Mouse (Mus musculus): ENCODE measurements at regions not wholly inside any gene's neighbourhood (a gene's known extent, or its start where the extent isn't known, plus 50 kb on each side); places are given as distances from the start of the nearest gene placed in this dataset. TPM values are rescaled to one million over a fixed set of nuclear protein-coding genes. Genes with fewer than 3 reads are reported as not detected.

DNA sequence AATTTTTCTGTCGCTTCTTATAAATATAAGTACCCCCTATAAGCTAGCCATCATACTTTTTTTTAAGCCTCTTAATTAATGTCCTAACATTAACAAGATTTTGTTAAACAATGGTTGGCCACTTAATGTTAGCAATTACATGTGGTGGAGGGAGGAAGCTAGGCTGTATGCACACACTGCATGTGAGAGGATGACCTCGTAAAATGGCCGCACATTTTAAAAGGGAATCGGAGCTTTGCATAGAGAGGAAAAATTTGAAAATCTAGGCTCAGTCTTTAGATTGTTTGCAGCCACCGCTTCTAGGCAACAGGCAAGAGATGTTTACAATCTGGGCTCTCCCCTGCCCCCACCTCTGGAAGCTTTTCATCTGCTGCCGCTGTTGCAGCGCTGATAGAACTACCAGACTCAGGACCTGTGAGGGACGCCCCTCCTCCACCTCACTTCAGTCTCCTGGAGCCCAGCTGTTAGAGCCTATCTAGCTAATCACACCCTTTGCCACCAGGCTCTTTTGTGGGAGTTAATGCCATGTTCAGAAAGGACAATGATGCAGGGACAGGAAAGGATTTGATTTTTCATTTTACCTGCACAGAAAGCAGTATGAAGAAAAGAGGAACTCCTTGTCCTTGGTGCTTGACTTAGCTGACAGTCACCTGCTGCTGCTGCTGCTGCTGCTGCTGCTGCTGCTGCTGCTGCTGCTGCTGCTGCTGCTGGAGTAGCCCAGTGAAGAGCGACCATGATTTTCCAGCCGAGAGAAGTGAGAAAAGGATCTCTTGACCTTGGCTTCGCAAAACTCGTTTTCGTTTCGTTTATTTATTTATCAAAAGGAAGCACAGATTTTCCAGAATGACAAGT, 89.7 kb upstream of the Cxxc4 start:
- peak overlapping the region; percentile 36 for H3K4me2 ChIP-seq
- H3K9ac ChIP-seq: no peak overlapping the region
- H3K36me3 ChIP-seq: no peaks in the 10 kb centered on the region
- H3K9me3 ChIP-seq (replicated peaks): no peaks in the 10 kb centered on the region
- ATAC-seq: 0 out of 2 replicates have a peak, but pooled peaks have one; percentile 47
- H3K27ac ChIP-seq: no peak overlapping the region
- no peak overlapping the region for H3K4me3 ChIP-seq
- H3K27me3 ChIP-seq (replicated peaks): no peaks in the 10 kb centered on the region
- peaks cover 4% of the 10 kb centered on the region; the same call in 1 of the 2 replicates for H3K4me1 ChIP-seq
- WGBS (ENCODE audit: insufficient replicate concordance): 13% methylated on average over 14 of the region's 14 CpGs

DNA sequence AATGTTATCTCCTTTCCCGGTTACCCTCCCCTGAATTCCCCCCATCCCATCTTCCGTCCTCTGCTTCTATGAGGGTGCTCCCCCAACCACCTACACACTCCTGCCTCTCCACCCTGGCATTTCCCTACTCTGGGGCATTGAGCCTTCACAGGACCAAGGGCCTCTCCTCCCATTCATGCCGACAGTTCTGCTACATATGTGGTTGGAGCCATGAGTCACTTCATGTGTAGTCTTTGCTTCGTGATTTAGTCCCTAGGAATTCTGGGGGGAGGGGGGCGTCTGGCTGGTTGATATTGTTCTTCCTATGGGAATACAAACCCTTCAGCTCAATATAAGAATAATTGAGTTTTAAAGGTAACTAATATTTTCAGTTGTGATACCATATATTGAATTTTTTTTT, 74.0 kb upstream of the Cxxc4 start:
- H3K27ac ChIP-seq: no peak overlapping the region
- H3K9me3 ChIP-seq (replicated peaks): no peaks in the 10 kb centered on the region
- H3K4me2 ChIP-seq: no peak overlapping the region
- H3K36me3 ChIP-seq: no peaks in the 10 kb centered on the region
- 68% methylated on average over 5 of the region's 5 CpGs for WGBS (ENCODE audit: insufficient replicate concordance)
- no peaks in the 10 kb centered on the region for H3K27me3 ChIP-seq (replicated peaks)
- no peak overlapping the region for H3K9ac ChIP-seq
- ATAC-seq: no peak
- H3K4me1 ChIP-seq: no peaks in the 10 kb centered on the region
- H3K4me3 ChIP-seq: no peak overlapping the region

DNA sequence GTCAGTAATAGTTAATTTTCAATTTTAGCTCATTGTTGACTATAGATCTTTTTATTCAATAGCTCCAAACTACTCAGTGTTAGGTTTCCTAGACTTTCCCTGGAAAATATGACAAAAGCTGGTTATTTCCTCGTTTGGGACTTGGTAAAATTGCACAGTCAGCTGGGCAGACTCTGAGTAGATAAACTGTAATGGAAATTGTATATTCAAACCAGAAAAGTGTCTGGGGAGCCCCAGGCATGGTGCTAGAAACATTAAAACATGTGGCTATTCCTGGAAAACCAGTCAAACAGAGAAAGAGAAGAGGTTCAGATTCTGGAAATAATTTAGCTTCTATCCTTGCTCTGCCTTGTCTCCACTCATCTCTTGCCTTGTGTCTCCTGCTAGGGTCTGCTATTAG, 66.4 kb upstream of the Cxxc4 start:
- Histone ChIP-seq H3K9me3 (replicated peaks) (no peaks in the 10 kb centered on the region), H3K4me1 (no peaks in the 10 kb centered on the region), H3K4me3 (no peak overlapping the region), H3K4me2 (no peak overlapping the region), H3K9ac (no peak overlapping the region), H3K36me3 (no peaks in the 10 kb centered on the region), H3K27ac (no peak overlapping the region), H3K27me3 (replicated peaks) (no peaks in the 10 kb centered on the region)
- ATAC-seq: no peak
- WGBS (ENCODE audit: insufficient replicate concordance): 22% methylated on average over 1 of the region's 1 CpGs

DNA sequence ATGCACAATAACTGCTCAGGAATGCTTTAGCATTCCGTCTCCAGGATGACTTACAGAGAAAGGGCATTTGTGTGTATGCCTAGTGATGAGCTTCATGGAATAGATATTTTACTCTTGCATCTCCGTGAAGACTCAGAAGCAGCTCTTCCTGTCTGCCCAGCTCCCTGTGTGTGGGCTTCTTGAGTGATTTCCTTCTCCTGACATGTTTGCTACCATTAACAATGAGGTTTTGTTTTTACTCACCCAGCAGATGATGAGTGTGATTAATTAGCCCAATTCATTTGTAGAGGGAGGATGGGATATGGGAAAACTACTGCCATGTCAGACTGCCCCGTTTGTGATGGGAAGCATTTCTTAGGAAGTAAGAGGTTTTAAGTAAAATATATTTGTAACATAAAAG, 63.9 kb upstream of the Cxxc4 start:
- H3K4me3 ChIP-seq: no peak overlapping the region
- 35% methylated on average over 3 of the region's 3 CpGs for WGBS (ENCODE audit: insufficient replicate concordance)
- H3K4me1 ChIP-seq: no peaks in the 10 kb centered on the region
- H3K9ac ChIP-seq: no peak overlapping the region
- no peaks in the 10 kb centered on the region for H3K27me3 ChIP-seq (replicated peaks)
- no peak for ATAC-seq
- H3K27ac ChIP-seq: no peak overlapping the region
- H3K36me3 ChIP-seq: no peaks in the 10 kb centered on the region
- no peaks in the 10 kb centered on the region for H3K9me3 ChIP-seq (replicated peaks)
- no peak overlapping the region for H3K4me2 ChIP-seq

DNA sequence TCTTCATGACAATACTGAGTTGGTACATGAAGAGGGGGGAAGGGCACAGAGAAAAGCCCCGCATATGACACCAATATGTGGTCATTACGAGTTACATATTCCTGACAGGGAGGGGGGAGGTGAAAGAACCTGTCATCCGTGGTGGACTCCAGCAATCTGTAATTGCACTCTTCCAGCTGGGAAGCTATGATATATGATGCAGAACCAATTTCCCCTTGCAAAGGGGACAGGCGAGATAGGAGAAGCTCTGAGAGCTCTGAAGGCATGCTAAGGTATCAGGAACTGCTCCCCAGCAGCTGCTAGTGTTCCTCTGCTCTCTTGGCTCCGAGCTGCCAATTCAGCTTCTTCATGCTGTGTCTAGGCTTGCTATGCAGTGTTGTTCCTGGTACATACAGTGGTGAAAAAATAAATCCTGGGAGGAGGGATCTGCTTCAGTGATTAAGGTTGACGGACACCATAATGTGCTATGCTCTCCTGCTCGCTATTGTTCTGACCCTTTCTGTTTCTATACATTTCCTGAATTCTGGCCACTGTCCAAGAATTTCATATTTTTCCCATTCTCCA, 57.7 kb upstream of the Cxxc4 start:
- H3K36me3 ChIP-seq: no peaks in the 10 kb centered on the region
- no peak overlapping the region for H3K4me3 ChIP-seq
- H3K9me3 ChIP-seq (replicated peaks): no peaks in the 10 kb centered on the region
- H3K9ac ChIP-seq: no peak overlapping the region
- no peak for ATAC-seq
- H3K4me1 ChIP-seq: no peaks in the 10 kb centered on the region
- WGBS (ENCODE audit: insufficient replicate concordance): 67% methylated on average over 7 of the region's 7 CpGs
- H3K27ac ChIP-seq: no peak overlapping the region
- H3K27me3 ChIP-seq (replicated peaks): no peaks in the 10 kb centered on the region
- no peak overlapping the region for H3K4me2 ChIP-seq

DNA sequence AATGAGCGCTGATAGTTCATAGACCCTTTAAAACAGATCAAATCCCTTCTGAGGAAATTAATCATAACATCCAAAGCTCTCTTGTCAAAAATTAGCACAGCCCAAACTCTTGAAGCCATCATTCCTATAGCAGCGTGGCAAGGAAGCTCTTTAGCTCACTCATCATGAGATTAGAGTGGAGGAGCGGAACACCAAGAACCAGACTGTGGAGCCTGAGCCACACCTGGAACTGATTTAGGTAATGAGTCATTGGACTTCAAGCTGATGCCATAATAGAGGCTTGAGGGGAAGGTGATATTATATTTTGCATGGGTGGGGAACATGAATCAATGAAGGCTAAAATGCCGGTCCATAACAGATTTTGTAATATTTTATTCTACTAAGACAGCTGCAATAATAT, 52.2 kb upstream of the Cxxc4 start:
- H3K4me3 ChIP-seq: no peak overlapping the region
- no peak overlapping the region for H3K4me2 ChIP-seq
- H3K27ac ChIP-seq: no peak overlapping the region
- H3K27me3 ChIP-seq (replicated peaks): no peaks in the 10 kb centered on the region
- H3K36me3 ChIP-seq: no peaks in the 10 kb centered on the region
- H3K9me3 ChIP-seq (replicated peaks): no peaks in the 10 kb centered on the region
- H3K9ac ChIP-seq: no peak overlapping the region
- H3K4me1 ChIP-seq: no peaks in the 10 kb centered on the region
- ATAC-seq: no peak
- whole genome bisulfite sequencing (ENCODE audit: insufficient replicate concordance): 71% methylated on average over 4 of the region's 4 CpGs

Small RNA genes lying in the stretch of these regions (microRNA-seq; reads per million reads assigned to microRNA genes)
- gene Gm44361: not detected
